Comparison of ENCODE assay signal across 27 mouse cellular contexts in the genomic region with DNA sequence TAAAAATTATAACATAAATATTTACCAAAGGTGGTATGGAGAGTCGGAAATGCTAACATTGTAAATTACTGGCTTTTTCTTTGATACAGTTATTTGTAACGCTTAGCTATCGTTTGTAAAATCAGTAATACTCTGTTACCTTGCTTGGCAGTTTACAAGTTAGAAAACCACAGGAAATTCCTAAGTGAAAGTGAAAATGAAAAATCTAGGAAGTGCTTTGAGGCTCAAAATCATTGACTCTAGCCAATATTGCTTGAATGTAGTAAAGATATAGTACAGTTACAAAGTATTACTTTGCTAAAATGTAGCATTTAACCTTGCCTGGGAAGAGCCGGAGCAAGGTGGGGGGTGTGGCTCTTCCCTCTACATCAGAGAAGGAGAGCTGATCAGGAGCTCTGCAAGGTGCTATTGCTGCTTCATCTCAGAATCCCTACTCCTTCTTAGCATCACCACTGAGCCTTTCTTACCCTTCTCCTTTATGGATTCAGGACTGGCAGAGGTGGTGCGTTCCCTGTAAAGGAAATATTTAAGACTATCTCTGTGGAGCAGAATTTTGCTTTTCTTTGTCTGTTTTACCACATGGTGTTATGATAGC. TPM values are rescaled to one million over a fixed set of nuclear protein-coding genes. Genes with fewer than 3 reads are reported as not detected.
DNase-seq lines count a peak whose midpoint lies in the region; ATAC-seq lines count a peak whose summit lies in the region.
"Had no signal": no experiment of that assay in that cellular context is flagged by ENCODE, and none has a peak within 500 bp of the region (broad histone marks: within the 10 kb centered on the region; RNA-seq: fewer than 3 reads in every experiment).

No protein-coding gene starts in this region.

- peak; percentile 29 for DNase-seq in CD4-positive helper T cell, adult 2 months (ENCODE audit: low read depth, low spot score)
- peak; percentile 16 for DNase-seq in induced T-regulatory cell, adult 2 months (ENCODE audit: low read depth)
- DNase-seq in forebrain, embryonic 14.5 days (ENCODE audit: low spot score): no peak
- DNase-seq in forebrain, embryonic 10.5 days (ENCODE audit: extremely low spot score, low spot score): no peak
- no peak for DNase-seq in testis, postnatal 14 days (ENCODE audit: low spot score)
- DNase-seq: adrenal gland, postnatal 14 days; cerebellum, adult 18-20 months; cerebellum, adult 9-11 months; cerebellum, postnatal 36 days; embryo, embryonic 11 days; forebrain, postnatal 0 days; gastrocnemius, postnatal 36 days; heart, adult 18-20 months; heart, postnatal 14 days had no signal

- no peak overlapping the region for H3K4me2 ChIP-seq in forebrain, embryonic 12.5 days
- H3K4me2 ChIP-seq in forebrain, embryonic 14.5 days (ENCODE audit: low read length): no peak overlapping the region
- H3K4me2 ChIP-seq: embryonic facial prominence, embryonic 15.5 days; heart, embryonic 15.5 days; hindbrain, embryonic 14.5 days had no signal

- ATAC-seq in activated CD4-positive, CD25-positive, alpha-beta regulatory T cell, adult 4 months: peak; percentile 70
- peak; percentile 56 for ATAC-seq in megakaryocyte progenitor cell, adult 5-6 weeks (replicated peaks; ENCODE audit: poor library complexity)
- no peak for ATAC-seq in forebrain, embryonic 12.5 days (ENCODE audit: low FRiP score)
- ATAC-seq in forebrain, embryonic 14.5 days: no peak
- ATAC-seq: forebrain, postnatal 0 days; intestine, postnatal 0 days had no signal

- no peak overlapping the region for H3K27ac ChIP-seq in forebrain, embryonic 12.5 days
- H3K27ac ChIP-seq in forebrain, embryonic 14.5 days (ENCODE audit: low read depth, low read length): no peak overlapping the region
- H3K27ac ChIP-seq in forebrain, embryonic 10.5 days: no peak overlapping the region
- H3K27ac ChIP-seq: embryonic facial prominence, embryonic 15.5 days; heart, embryonic 10.5 days; heart, embryonic 15.5 days; hindbrain, embryonic 10.5 days; hindbrain, embryonic 14.5 days had no signal

- H3K9ac ChIP-seq in forebrain, embryonic 12.5 days: no peak overlapping the region
- no peak overlapping the region for H3K9ac ChIP-seq in forebrain, embryonic 14.5 days (ENCODE audit: low read length)
- H3K9ac ChIP-seq: embryonic facial prominence, embryonic 15.5 days; forebrain, postnatal 0 days; heart, embryonic 15.5 days; hindbrain, embryonic 14.5 days had no signal

- H3K4me3 ChIP-seq in forebrain, embryonic 12.5 days (replicated peaks): no peak overlapping the region
- no peak overlapping the region for H3K4me3 ChIP-seq in forebrain, embryonic 14.5 days (ENCODE audit: low read depth, low read length)
- no peak overlapping the region for H3K4me3 ChIP-seq in forebrain, embryonic 10.5 days
- H3K4me3 ChIP-seq: embryonic facial prominence, embryonic 15.5 days; erythroblast, embryonic 14.5 days; heart, embryonic 10.5 days; heart, embryonic 15.5 days; hindbrain, embryonic 10.5 days had no signal

- no peaks in the 10 kb centered on the region for H3K27me3 ChIP-seq in forebrain, embryonic 12.5 days
- no peaks in the 10 kb centered on the region for H3K27me3 ChIP-seq in forebrain, embryonic 14.5 days (replicated peaks; ENCODE audit: control insufficient read depth, insufficient read depth, low read length)
- H3K27me3 ChIP-seq in forebrain, embryonic 10.5 days (ENCODE audit: poor library complexity, severe bottlenecking): peaks cover under 1% of the 10 kb centered on the region
- H3K27me3 ChIP-seq: embryonic facial prominence, embryonic 15.5 days; heart, embryonic 15.5 days had no signal

- no peaks in the 10 kb centered on the region for H3K4me1 ChIP-seq in forebrain, embryonic 12.5 days
- H3K4me1 ChIP-seq in forebrain, embryonic 14.5 days (ENCODE audit: control insufficient read depth, insufficient read depth, low read length): no peaks in the 10 kb centered on the region
- 0 out of 2 replicates have a peak, but pooled peaks cover 6% of the 10 kb centered on the region for H3K4me1 ChIP-seq in forebrain, embryonic 10.5 days
- H3K4me1 ChIP-seq: embryonic facial prominence, embryonic 15.5 days; heart, embryonic 10.5 days; heart, embryonic 15.5 days; hindbrain, embryonic 10.5 days had no signal

- WGBS in forebrain, embryonic 12.5 days: 92% methylated on average over 5 of the region's 5 CpGs
- WGBS in forebrain, embryonic 14.5 days: 95% methylated on average over 5 of the region's 5 CpGs
- WGBS in forebrain, embryonic 10.5 days: 91% methylated on average over 5 of the region's 5 CpGs

- H3K9me3 ChIP-seq in forebrain, embryonic 12.5 days: no peaks in the 10 kb centered on the region
- no peaks in the 10 kb centered on the region for H3K9me3 ChIP-seq in forebrain, embryonic 14.5 days (replicated peaks; ENCODE audit: control insufficient read depth, low read length)
- H3K9me3 ChIP-seq in forebrain, embryonic 10.5 days: no peaks in the 10 kb centered on the region
- H3K9me3 ChIP-seq: embryonic facial prominence, embryonic 15.5 days; G1E; heart, embryonic 10.5 days; heart, embryonic 15.5 days; hindbrain, embryonic 10.5 days had no signal

- no peaks in the 10 kb centered on the region for H3K36me3 ChIP-seq in forebrain, embryonic 12.5 days (replicated peaks)
- H3K36me3 ChIP-seq in forebrain, embryonic 14.5 days (ENCODE audit: control insufficient read depth, insufficient read depth, low read length): no peaks in the 10 kb centered on the region
- H3K36me3 ChIP-seq in forebrain, embryonic 10.5 days (replicated peaks): no peaks in the 10 kb centered on the region
- H3K36me3 ChIP-seq: embryonic facial prominence, embryonic 15.5 days; G1E; heart, embryonic 10.5 days; heart, embryonic 15.5 days; hindbrain, embryonic 10.5 days had no signal

RNA-seq across cellular contexts. Expression of gene Gpc5, which starts 58.5 kb away (rescaled TPM):
- not detected for polyA plus RNA-seq in activated CD4-positive, CD25-positive, alpha-beta regulatory T cell, adult 4 months (2017; shearing (Covaris generic))
- total RNA-seq in megakaryocyte progenitor cell, adult 5-6 weeks (2015): not detected in 2 replicates
- not detected in 2 replicates for total RNA-seq in megakaryocyte progenitor cell, adult 5-6 weeks (2017)
- 0.91 and 1.3 TPM in 2 replicates for polyA plus RNA-seq in forebrain, embryonic 12.5 days (2016; fragmentation: Nextera tagmentation; extraction: Ambion mirVana)
- 1.9 TPM in 2 replicates for polyA plus RNA-seq in forebrain, embryonic 14.5 days (2014; fragmentation: Nextera tagmentation; extraction: Ambion mirVana)
- 0.81 and 0.85 TPM in 2 replicates for polyA plus RNA-seq in forebrain, embryonic 10.5 days (2016; fragmentation: Nextera tagmentation; extraction: Ambion mirVana)
- total RNA-seq: gastrocnemius, adult 8-10 months; gastrocnemius, postnatal 36 days; heart, adult 18-20 months; heart, postnatal 14 days had no signal
- polyA plus RNA-seq: C2C12; erythroblast, embryonic 14.5 days; G1E had no signal

Comparison
In these comparisons a context has a peak if more than half of its experiments do, and no peak if none do; other contexts are left out.
1. DNase-seq: peak in CD4-positive helper T cell, adult 2 months (single experiment) and induced T-regulatory cell, adult 2 months (single experiment); none in forebrain, embryonic 14.5 days (single experiment), forebrain, embryonic 10.5 days (single experiment) and testis, postnatal 14 days (single experiment).
2. ATAC-seq: peak in activated CD4-positive, CD25-positive, alpha-beta regulatory T cell, adult 4 months (single experiment) and megakaryocyte progenitor cell, adult 5-6 weeks (single experiment); none in forebrain, embryonic 12.5 days (single experiment) and forebrain, embryonic 14.5 days (single experiment).